Mouse (Mus musculus): ENCODE data around the gene Vmn2r103. TPM values are rescaled to one million over a fixed set of nuclear protein-coding genes. Genes with fewer than 3 reads are reported as not detected.

Vmn2r103 gene
- not detected for total RNA-seq (2023)

GRCm38 (mm10) chr17:19773063-19773462 lies at the start of gene Vmn2r103:
TSS of gene Vmn2r103 (plus strand) at chr17:19773363.

Other genes with a start within 250 kb of the Vmn2r103 start
- gene Vmn2r101, start 196.1 kb upstream of the Vmn2r103 start, total RNA-seq (2023), result not detected
- not detected for gene Vmn2r102, start 113.0 kb upstream of the Vmn2r103 start, total RNA-seq (2023)

Data from B cell, adult 67 days (primary cell).